Mouse (Mus musculus) liver, postnatal 0 days (tissue): Measurements from ENCODE around the gene Pskh1.

Experiments
- CTCF ChIP-seq: sonication (generic); IDR thresholded peaks from 2 replicates; pipeline ENCODE4 v1.5.1; 2016; ENCODE audit warnings: antibody characterized with exemption, low read depth
- EP300 ChIP-seq: IDR thresholded peaks from 2 replicates; pipeline ENCODE4 v1.6.1; 2016; ENCODE audit warnings: antibody characterized with exemption, low read depth, mild to moderate bottlenecking

DNA sequence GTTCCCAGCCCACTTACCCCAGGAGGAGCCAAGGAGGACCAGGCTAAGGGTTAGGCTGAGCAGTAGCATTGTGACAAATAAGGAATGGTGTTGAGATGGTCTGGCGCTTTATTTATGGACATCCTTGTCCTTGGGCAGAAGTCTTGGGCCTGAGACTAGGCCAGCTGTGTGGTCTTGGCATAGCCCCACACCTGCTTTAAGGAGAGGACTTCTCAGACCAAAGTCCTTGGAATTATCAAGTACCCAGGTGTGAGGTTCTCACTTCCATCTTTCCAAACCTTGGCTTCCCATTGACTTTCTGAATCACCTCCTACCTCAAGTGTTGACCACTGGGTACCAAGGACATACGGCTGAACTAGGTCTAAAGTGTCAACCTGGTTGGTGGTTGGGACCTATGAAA, 33.5 kb downstream of the Pskh1 start, which contains the start of gene Ctrl:
- TF ChIP-seq EP300 (no peak), CTCF (no peak)
